ENCODE assay signal across 8 mouse cellular contexts in the genomic region with DNA sequence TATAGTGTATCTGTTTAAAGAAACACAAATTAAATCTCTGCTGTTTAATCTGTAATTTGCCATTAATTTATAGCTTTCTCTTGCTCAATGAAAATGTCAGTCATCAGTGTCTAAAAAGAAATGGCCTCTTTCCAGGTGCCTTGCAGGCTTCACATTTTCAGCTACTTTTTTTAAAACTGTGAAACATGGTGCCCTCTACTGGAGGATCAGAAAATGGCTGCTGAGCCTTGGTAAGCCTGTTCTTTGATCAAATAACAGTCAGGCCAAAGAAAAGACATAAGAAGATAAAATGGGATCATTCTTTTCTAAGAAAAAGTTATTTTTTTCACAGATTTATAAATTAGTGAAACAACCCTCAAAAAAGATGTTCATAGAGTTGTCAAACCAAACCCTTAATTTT.
A peak's percentile ranks its signal among the peaks of the same experiment; 100 is the strongest.
DNase-seq lines count a peak whose midpoint lies in the region; ATAC-seq and TF ChIP-seq lines count a peak whose summit lies in the region.

No protein-coding gene starts in this region.

- TF ChIP-seq EP300 in heart, postnatal 0 days (IDR thresholded peaks at IDR 0.05; ENCODE audit: low read depth), result no peak

- no peak for ATAC-seq in heart, postnatal 0 days (ENCODE audit: insufficient read depth, low read depth)

- no peak for DNase-seq in heart, postnatal 0 days (ENCODE audit: low spot score)
- DNase-seq in heart, embryonic 10.5 days (ENCODE audit: low spot score), result no peak
- peak; percentile 52 for DNase-seq in 416B (ENCODE audit: low read depth)
- peak; percentile 3 for DNase-seq in adrenal gland, postnatal 25 days
- peak; percentile 10 for DNase-seq in hindlimb bud, embryonic 11.5 days (ENCODE audit: extremely low spot score, low read depth, low spot score)
- peak; percentile 48 for DNase-seq in left cerebral cortex, postnatal 4 days
- DNase-seq in right cerebral cortex, postnatal 4 days, result peak; percentile 47
- DNase-seq in spleen, adult 18-20 months, result no peak

- intact Hi-C loops in left cerebral cortex, postnatal 4 days (cut with DNase I), result loop anchor here (2.0 kb wide), 1 partner anchor 172 kb away; no protein-coding TSS in a partner anchor

- H3K27ac ChIP-seq in heart, postnatal 0 days (ENCODE audit: low read depth), result no peak overlapping the region
- no peak overlapping the region for H3K27ac ChIP-seq in heart, embryonic 10.5 days

- no peak overlapping the region for H3K4me2 ChIP-seq in heart, postnatal 0 days (ENCODE audit: low read depth, low read length)

- H3K27me3 ChIP-seq in heart, postnatal 0 days (ENCODE audit: control insufficient read depth, insufficient read depth, low read length), result no peaks in the 10 kb centered on the region
- no peaks in the 10 kb centered on the region for H3K27me3 ChIP-seq in heart, embryonic 10.5 days (ENCODE audit: insufficient read depth, poor library complexity, severe bottlenecking)

- no peaks in the 10 kb centered on the region for H3K36me3 ChIP-seq in heart, postnatal 0 days (replicated peaks; ENCODE audit: control insufficient read depth, insufficient read depth, low read length)
- no peaks in the 10 kb centered on the region for H3K36me3 ChIP-seq in heart, embryonic 10.5 days

- H3K4me3 ChIP-seq in heart, postnatal 0 days (ENCODE audit: low read depth, low read length), result no peak overlapping the region
- no peak overlapping the region for H3K4me3 ChIP-seq in heart, embryonic 10.5 days

- TF ChIP-seq CTCF in heart, postnatal 0 days (IDR thresholded peaks at IDR 0.05; ENCODE audit: low read depth), result peak; percentile 46

- H3K4me1 ChIP-seq in heart, postnatal 0 days (ENCODE audit: control insufficient read depth, insufficient read depth), result no peaks in the 10 kb centered on the region
- no peaks in the 10 kb centered on the region for H3K4me1 ChIP-seq in heart, embryonic 10.5 days

- no peaks in the 10 kb centered on the region for H3K9me3 ChIP-seq in heart, postnatal 0 days (replicated peaks; ENCODE audit: control insufficient read depth, low read length)
- no peaks in the 10 kb centered on the region for H3K9me3 ChIP-seq in heart, embryonic 10.5 days

- no peak overlapping the region for H3K9ac ChIP-seq in heart, postnatal 0 days (replicated peaks; ENCODE audit: low read depth, low read length)

Comparison
In these comparisons a context has a peak if more than half of its experiments do, and no peak if none do; other contexts are left out.
1. DNase-seq: peak in 416B (single experiment), adrenal gland, postnatal 25 days (single experiment), hindlimb bud, embryonic 11.5 days (single experiment), left cerebral cortex, postnatal 4 days (single experiment) and right cerebral cortex, postnatal 4 days (single experiment); none in heart, postnatal 0 days (single experiment), heart, embryonic 10.5 days (single experiment) and spleen, adult 18-20 months (0 of 2).